Mouse (Mus musculus) layer of hippocampus, adult 18-20 months (tissue): Measurements from ENCODE around the gene Qdpr. TPM values are rescaled to one million over a fixed set of nuclear protein-coding genes. Genes with fewer than 3 reads are reported as not detected.
A peak's percentile ranks its signal among the peaks of the same experiment; 100 is the strongest.

Experiments used
- DNase-seq, 2 experiments: peaks; one replicate each; pipeline ENCODE4 v3.0.0; 2022; ENCODE audit warnings: low spot score in 2 of 2
- long read RNA-seq: library from polyadenylated mRNA; stranded (forward); transcript quantifications from one replicate; pipeline ENCODE4 v2.0.0, GENCODE M21; 2021
- total RNA-seq, 2 experiments: library from RNA; stranded (reverse); gene quantifications; 2 replicates each; pipeline ENCODE4 v1.2.3; 2021

Qdpr gene
- total RNA-seq: 100 to 1,000 TPM; 201 to 228 TPM
- long read RNA-seq, transcript Qdpr-201 (7 exons, 1,380 nt): major isoform, 108 of 126 reads
- long read RNA-seq, partial matches to known transcripts: 4 of 126 reads
- long read RNA-seq, other reads (novel, unspliced or antisense): 10 of 126 reads

- peak; percentile 91 to 97 for DNase-seq
These were observed at the start of gene Qdpr for GRCm38 (mm10) chr5:45449831-45450716. Qdpr (minus strand) TSS chr5:45450236.

- DNase-seq: no peak
These were observed 47.5 kb upstream of the Qdpr start for GRCm38 (mm10) chr5:45497564-45497963.

- no peak for DNase-seq
These were observed 47.0 kb upstream of the Qdpr start for GRCm38 (mm10) chr5:45496930-45497550.

- no peak for DNase-seq
These were observed 46.4 kb upstream of the Qdpr start for GRCm38 (mm10) chr5:45496479-45496878.

GRCm38 (mm10) chr5:45496042-45496441, 46.0 kb upstream of the Qdpr start:
- DNase-seq: no peak

GRCm38 (mm10) chr5:45495429-45495975, 45.5 kb upstream of the Qdpr start:
- no peak for DNase-seq

- DNase-seq: no peak
These were observed 44.2 kb upstream of the Qdpr start for GRCm38 (mm10) chr5:45494093-45494755.

- DNase-seq: peak; percentile 96 to 98
These were observed 43.4 kb upstream of the Qdpr start, which contains the start of gene Lap3 for GRCm38 (mm10) chr5:45493191-45494092. Lap3 (plus strand) TSS chr5:45493374.

- no peak for DNase-seq
These were observed 41.7 kb upstream of the Qdpr start for GRCm38 (mm10) chr5:45491776-45492175.

- DNase-seq: no peak
These were observed 33.6 kb upstream of the Qdpr start for GRCm38 (mm10) chr5:45483654-45484053.

- DNase-seq: no peak
These were observed 32.6 kb upstream of the Qdpr start for GRCm38 (mm10) chr5:45482607-45483006.

GRCm38 (mm10) chr5:45481125-45481524, 31.1 kb upstream of the Qdpr start:
- no peak for DNase-seq

GRCm38 (mm10) chr5:45480066-45480465, 30.0 kb upstream of the Qdpr start:
- DNase-seq: no peak

GRCm38 (mm10) chr5:45477601-45478000, 27.6 kb upstream of the Qdpr start:
- DNase-seq: no peak

GRCm38 (mm10) chr5:45476288-45476687, 26.3 kb upstream of the Qdpr start:
- DNase-seq: peak in 1 of 2 experiments; percentile 61

GRCm38 (mm10) chr5:45475771-45476170, 25.7 kb upstream of the Qdpr start:
- no peak for DNase-seq

- no peak for DNase-seq
These were observed 24.7 kb upstream of the Qdpr start for GRCm38 (mm10) chr5:45474758-45475157.

- peak; percentile 39 to 87 for DNase-seq
These were observed 24.2 kb upstream of the Qdpr start for GRCm38 (mm10) chr5:45474215-45474614.

GRCm38 (mm10) chr5:45473521-45473920, 23.5 kb upstream of the Qdpr start:
- no peak for DNase-seq

- DNase-seq: peak in 1 of 2 experiments; percentile 67
These were observed 22.9 kb upstream of the Qdpr start for GRCm38 (mm10) chr5:45472880-45473450.
